Mouse (Mus musculus) heart, adult 18-20 months (tissue): ENCODE results near the gene Tenm4. TPM values are rescaled to one million over a fixed set of nuclear protein-coding genes. Genes with fewer than 3 reads are reported as not detected.
A peak's percentile ranks its signal among the peaks of the same experiment; 100 is the strongest.

Experiments used
- DNase-seq, 2 experiments: peaks; one replicate each; pipeline ENCODE4 v3.0.0; 2021 to 2022; ENCODE audit warnings: mixed read lengths in 1 of 2
- total RNA-seq, 2 experiments: library from RNA; stranded (reverse); gene quantifications; 2 replicates each; pipeline ENCODE4 v1.2.3; 2021

Gene Tenm4
- total RNA-seq, 2 experiments from 2014 or later, result 1.2 to 2.2 TPM

DNA sequence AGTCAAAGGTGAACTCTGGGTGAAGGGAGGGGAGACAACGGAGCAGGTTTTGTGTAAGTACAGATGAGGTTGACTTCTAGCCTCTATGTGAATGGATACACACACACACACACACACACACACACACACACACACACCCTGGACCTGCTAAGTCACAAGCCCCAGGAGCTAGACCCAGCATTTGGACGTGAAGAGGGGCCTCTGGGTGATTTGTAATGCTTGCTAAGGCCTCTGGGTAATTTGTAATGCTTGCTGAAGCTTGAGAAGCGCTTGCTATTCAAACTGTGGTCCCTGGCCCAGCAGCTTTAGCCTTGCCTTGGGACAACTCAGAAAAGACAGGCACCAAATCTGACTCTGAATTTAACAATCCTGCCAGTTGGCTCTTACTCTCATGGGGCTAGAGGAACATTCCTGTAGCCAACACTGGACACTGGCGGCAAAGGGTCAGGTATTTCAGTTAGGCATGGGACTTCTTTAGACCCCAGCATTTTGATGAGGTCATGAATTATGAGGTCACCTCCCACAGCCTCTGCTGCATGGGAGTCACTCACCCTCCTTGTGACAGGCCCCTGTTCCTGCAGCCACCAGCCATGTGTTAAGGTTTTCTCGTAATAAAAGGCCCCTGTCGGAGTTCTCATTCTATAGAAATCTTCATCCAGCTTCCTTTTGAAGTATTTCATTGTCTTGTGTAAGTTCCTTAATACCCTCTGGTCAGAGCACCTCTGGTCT lies 237.3 kb downstream of the Tenm4 start:
- DNase-seq, result no peak

DNA sequence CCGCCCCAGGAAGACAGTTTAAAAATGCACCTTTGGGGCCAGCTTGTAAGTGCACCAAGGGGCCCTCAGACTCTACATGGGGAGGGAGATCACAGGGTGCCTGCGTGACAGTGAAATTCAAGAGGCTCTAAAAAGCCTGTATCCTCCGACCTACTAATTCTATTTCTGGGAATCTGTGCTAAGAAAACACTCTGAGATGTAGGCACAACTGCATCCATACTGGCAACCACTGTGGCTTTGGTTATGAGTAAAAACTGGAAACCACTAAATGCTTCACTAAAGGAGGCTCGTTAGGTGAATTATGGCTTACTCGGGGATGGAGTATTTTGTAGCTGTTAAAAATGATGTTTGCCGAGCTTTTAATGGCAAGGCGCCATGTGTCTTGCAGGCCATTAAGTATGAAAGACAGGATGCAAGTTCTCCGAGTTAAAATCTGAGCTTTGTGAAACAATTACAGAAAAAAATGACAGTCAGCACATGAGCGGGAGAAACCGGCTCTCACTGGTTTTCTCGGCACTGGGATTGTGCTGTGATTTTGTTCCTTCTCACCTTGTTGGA lies 238.4 kb downstream of the Tenm4 start:
- DNase-seq, result no peak

DNA sequence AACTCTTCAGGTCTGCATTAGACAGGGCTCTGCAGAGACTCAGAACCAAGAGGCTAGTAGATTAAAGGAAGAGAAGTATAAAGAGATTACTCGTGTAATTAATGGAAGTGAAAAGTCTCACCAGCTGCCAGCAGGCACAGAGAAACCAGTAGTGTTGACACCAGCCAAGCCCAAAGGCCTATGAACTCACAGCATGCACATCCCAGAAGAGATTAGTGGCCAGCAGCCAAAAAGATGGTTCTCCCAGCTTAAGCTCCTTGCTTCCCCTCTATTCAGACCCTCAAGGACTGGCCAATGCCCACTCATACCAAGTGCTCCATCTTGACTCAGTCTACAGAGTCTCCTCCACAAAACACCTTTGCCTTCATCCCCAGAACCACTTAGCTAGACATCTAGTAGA lies 242.8 kb downstream of the Tenm4 start:
- no peak for DNase-seq

DNA sequence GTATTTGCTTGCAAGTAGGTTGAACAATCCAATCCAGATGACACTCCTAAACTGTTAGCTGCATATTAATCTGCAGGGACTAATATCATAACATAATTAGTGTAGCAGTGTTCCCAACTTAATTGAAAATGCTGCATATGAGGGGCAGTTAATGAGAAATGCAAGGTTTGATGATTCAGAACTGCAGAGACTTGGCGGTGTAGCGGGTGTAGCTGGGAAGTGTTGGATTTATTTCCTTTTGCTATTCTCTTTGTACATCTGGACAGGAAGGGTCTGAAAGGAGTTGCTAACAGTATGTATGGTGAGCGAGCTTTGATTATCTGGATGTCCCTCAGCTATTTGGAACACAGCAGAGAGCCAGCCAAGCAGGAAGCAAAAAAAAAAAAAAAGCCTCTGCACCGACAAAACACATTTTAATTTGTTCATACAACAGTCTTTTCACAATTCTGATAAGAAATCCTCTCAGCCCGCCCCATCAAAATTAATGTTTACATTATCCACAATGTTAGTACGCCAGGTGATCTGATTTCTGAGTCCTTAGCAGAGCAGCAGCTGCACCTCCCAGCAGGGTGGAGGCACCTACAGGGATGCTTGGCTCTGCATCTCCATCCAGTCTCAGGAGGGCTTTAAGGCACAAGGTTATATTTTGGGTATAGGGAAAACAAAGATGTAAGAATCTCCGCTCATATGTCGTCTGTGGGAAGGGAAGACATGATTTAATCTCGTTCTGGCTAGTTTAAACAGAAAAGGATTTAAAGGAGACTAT lies 243.4 kb downstream of the Tenm4 start:
- peak in 1 of 2 experiments; percentile 22 for DNase-seq

DNA sequence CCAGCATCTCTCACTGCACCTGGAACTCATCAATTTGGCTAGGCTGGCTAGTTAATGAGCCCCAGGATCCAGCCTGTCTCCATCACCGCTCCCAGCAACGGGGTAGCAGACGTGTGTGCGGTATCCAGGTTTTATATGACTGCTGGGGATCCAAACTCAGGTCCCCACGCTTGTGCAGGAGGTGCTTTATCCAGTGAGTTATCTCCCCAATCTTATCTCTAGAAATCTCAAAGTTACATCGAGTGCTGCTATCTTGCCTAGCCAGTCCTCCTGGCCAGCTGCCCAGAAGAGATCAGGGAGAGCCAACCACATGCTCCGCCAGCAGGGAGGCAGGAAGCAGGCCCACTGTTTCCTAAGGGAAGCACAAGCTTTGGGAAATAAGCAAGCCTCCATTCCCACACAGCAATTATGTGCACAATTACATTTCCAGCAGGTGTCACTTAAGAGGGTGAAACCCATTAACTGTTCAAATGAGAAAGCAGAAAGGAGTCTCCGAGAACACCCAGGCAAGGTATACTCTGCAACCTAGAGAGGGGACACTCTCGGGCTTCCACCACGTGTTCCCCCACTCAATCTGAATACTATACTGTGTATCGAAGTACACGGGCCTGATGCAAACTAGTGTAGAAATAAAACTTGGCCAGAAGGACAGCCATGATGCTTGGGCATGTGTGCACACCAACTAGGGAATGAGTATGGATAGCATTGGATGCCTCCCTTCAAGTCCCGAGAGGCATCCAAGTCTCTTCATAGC lies 246.4 kb downstream of the Tenm4 start:
- DNase-seq, result peak; percentile 27 to 73

DNA sequence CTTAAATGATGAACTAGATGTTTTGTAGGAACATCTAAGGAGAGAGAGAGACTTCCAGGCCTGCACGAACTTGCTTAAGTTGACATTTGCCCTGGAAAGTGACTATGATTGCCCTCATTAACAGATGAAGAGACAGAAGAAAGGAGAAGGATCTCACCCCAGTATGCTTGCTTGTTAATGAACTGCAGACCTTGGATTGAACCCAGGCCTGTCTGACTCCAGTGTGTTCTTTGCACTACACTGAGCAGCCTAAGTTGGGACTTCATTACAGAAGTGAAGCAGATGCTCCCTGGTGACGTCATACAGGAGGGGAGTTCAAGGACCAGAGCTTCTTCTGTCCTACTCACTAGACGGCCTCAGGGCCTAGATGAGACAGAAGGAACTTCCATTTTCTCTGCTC lies 247.1 kb downstream of the Tenm4 start:
- no peak for DNase-seq

DNA sequence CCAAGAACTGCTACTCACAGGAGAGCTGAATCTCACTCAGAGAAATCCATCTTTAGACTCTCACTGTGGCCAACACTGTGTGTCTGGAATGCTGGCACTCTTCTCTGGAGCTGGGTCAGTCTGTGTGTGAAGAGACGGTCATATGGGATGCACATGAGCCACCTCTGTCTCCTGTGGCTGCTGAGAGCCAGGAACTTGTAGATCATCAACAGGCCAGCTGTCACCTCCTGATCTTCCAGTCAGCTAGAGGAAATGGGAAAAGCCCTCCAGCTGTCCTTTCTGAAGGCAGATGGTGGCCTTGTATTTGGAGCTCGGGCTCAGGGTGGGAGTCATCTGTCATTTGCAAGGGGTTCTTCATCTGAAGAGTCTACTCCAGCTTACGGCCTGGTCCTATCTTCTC lies 249.0 kb downstream of the Tenm4 start:
- DNase-seq, result no peak

DNA sequence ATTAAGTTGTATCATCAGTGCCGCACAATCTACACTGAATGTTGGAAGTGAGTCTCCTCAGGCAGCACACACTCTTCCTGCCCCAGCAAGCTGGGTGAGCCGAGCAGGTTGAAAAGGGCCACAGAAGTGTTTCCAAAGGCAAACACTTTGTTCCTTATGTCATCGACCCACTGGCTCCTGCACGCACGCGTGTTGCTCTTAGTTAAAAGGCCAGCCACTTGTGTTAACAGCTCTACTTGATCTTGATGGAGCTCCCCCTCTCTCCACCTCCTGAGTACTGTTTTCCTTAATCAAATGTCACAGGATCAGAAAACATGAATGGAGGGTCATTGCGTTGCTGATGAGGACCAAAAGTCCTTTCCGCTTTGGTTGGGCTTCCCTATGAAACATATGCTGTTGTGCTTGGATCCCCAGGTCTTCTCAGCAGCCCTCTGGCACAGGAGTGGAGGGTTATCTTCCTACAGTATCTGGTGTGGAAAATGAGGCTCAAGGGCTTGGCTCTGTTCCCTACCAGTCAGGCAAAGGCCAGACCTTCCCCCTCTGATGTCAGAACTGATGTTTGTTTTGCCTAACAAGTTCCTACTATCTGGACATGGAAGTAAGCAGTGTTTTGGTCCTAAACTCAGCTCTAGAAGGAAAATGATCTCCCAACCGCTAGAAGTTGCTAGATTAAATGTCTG lies 250.0 kb downstream of the Tenm4 start:
- DNase-seq, result peak; percentile 32 to 59

DNA sequence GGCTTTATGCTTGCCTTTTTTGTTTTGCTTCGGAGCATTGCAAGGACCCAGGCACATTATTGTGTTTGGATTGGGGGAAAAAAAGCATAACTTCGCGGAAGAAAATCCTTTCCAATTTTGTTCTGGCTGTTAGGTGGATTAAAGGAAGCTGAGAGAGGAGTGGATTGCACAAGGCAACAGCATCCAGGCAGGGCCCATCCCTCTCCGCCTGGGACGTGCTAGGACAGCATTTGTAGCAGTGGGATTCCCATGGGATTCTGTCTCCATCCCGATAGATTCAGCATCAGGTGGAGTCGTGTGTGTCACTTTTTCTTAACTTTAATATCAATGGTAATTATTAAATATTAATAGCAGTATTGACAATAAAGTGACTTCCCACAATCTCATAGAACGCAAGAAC lies 255.9 kb downstream of the Tenm4 start:
- DNase-seq, result no peak

DNA sequence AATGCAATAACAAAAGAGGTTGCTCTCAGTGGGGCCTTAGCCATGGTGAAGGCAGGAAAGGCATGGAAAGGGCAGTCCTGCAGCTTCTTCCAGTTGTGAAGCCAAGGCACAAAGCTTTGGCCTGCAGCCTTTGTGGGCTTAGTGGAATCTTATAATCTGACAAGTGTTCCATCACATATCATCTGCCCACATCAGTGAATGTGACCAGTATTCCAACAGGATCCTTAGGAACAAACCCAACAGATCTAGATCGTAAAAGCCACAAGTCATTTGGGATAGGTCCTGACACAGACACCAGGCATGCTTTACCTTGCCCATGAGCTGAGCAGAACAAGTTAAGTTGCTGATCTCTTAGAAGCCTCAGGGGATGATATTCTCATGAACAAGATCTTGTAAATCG lies 262.3 kb downstream of the Tenm4 start:
- DNase-seq, result no peak

DNA sequence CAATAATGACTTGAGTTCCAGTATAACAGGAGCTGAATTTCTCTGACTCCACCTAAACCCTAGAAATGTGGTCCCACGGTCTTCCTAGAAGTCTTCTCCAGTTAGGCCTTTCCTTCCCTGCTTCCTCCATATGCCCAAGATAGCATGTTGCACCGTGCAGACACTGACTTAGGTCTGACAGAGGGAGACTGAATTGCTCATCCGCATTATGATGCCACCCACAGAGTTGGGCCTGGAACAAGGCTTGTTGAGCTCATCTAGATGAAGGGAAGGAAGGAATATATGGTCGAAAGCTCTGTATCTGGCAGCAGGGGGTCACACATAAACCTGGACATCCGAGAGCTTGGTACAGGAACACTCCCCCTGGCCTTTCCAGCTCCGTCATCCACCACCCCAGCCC lies 267.3 kb downstream of the Tenm4 start:
- no peak for DNase-seq

DNA sequence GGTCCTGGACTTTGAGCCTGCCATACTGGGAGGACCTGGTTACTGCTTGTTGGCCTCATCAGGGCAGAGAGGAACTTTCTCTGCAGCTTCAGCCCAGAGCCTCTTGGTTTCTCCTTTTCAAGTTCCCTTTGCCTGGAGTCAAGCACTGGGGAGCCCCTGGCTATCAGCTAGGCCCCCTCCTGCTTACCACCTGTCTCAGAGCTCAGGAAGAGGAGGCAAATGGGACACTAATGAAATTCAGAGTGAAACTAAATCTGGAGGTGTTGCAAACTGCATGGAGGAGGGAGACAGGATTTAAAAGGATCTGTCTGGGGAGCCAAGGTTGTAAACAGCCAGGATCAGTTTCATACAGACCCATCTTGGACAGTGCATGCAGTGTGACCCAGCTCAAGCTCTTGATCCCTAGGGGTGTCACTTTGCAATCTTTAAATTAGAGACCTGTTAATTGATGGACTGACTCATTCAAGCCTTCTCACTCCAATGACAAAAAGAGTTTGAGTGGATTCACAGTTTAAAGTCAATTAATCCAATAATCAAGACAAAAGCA lies 269.2 kb downstream of the Tenm4 start:
- DNase-seq, result no peak

DNA sequence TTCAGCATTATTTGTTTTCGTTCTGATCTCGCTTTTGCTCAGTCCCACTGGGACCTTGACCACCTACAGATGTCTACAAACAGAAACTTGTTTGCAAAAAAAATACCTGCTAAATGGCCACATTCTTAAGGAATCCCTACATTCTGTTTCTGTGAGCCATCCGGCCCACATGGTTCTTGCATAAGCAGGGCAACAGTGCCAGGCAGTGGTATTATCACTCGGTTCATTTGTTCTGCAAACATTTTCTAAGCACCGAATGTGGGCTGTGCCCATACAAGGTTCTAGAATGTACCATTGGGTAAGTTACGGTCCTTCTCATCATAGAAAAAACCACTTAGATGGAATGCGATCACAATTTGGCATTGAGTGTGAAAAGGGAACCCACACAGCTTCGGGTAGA lies 274.7 kb downstream of the Tenm4 start:
- DNase-seq, result no peak

DNA sequence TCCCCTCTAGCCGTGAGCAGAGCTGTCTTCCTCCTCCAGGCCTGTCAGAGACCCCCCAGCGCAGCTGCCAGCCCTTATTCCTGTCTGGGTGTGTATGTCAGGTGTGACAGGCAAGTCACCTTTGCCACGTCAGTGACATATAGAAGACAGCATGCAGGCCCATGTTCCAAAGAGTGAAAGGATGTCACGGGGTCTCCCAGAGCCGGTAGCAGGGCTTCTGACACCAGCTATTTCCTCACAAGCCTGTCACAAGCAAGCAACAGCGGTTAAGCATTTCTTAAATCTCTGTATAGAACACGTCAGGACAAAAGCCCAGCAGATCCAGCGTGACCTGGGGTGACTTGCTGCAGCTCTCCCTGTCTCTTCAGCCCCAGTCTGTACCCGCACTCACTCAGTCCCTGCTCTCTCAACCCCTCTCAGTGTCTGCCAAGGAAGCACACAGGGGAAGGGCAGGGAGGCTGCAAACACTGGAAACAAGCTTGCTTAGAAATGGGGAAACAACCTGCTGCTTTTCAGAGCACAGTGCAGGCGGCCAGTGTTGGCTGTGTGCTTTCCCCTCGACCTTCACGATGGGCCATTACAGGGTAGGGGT lies 276.9 kb downstream of the Tenm4 start:
- no peak for DNase-seq

DNA sequence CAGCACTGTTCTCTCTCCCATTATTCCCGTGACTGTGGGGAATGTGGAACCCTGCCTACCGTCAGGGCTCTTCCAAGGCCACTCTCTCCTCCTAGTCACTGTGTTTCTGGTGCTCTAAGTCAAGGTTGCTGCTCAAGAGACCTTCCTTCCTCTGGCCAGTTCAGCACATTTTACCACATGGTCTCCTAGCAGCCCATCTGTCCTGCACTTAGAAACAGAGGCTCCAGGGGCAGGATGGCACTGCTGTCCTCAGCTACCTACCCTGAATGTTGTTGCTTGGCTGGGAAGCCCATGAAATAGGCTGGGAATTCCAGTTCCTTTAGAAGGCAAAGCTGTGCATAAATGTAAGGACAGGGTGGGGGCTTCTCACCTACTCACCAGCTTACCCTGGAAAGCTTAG lies 284.9 kb downstream of the Tenm4 start:
- no peak for DNase-seq

DNA sequence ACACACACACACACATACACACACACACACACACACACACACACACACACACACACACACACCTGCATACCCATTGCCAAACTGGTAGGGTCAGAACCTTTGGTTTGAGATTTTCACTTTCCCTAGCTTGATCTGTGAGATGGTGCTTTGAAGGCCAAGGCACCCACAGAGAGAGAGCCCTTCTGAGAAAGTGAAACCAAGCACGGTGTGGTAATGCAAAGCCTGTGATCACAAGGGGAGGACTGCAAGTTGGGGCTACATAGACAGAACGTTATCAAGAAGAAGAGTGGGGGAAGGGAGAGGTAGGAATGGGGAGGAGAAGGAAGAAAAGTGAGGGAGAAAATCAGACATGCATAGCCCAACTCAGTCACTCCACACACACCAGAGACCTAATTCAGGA lies 285.6 kb downstream of the Tenm4 start:
- DNase-seq, result no peak

DNA sequence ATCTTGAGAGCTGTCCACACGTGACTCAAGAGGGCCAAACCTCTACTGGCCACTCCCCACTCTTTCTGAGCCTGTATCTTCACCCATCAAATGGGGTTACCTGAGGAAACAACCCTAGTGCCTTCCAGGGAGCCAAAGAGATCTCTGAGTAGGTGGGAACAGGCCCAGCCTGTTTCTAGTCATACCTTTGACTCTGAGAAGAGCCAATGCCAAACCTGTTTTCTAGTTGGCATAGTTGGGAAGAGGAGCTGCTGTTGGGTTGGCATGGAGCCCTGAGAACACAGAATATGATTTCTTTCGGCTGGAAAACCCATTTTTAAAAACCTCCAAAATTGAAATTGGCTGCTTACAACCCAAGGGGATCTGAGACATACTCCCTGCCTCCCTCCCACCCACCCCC lies 286.8 kb downstream of the Tenm4 start:
- DNase-seq, result no peak

DNA sequence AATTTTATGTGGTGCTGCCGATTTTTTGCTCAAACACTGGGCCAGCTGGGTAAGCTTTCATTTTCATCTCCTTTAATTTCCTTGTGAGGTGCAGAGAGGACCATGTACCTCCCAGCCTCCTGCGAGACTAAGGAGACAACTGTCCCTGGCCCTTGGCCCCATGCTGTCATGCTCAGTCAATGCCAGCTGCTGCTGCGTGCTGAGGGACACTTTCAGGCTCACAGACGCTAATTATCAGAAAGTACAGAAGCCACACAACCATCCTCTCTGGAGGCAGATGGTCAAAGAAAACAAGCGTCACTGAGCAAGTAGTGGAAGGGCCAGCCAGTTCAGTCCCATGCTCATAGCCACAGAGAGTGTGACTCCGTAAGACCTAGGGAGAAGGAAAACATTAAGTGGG lies 287.9 kb downstream of the Tenm4 start:
- no peak for DNase-seq

DNA sequence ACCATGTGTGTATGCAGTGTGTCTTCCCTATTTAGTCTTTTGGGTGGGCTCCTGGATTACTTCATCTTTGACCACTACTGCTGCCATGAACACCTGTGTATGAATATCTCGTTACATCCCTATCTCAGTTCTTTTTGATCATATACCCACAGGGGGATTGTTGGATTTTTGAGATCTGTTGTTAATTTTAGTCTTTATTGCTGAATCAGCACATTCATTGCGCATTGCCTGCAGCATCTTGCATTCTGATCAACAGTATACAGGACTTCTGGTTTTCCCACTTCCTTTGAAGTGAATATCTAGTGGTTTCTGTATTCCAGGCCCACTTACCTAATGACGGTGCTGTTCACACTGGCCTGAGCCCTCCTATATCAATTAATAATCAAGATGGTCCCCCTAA lies 295.7 kb downstream of the Tenm4 start:
- no peak for DNase-seq

DNA sequence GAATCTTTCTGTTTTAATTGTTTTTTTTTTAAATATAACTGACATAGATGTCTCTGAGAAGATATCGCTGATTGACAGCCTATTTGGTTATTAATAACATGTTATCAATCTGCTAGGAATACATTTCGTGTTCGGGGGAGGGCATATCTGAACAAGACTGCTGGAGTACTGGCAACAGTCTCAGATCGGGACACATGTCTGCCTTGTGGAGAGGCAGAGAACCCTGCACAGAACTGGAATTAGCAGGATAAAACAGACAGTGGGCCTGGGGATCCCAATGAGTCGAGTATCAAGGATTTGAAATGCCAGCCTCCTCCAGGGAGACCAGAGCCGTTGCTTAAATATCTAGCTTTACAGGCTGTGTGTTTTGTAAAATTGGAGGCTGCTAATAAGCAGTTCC lies 299.8 kb downstream of the Tenm4 start:
- DNase-seq, result no peak

DNA sequence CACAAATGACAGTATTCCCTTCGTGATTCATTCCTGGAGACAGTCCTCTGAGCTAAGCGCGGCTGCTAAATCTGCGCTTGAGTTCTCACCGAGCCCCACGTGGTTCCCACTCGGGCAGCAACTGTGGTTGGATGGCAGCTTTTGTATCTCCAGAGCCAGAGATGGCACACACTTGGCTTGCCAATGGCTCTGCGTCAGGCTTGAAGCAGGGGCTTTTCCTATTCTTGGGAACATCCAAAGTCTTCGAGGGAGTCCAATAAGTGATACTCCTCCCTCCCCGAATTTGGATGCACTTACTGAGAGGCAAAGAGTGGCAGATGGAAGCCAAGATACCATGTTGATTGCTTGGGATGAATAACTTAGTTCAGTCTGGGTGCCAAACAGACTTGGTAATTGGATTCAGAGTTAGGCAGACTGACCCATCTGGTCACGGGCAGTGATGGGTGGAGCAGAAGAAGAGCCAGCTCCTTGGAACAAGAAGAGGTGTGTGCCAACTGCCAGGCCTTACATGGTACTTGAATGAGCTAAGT lies 303.6 kb downstream of the Tenm4 start:
- no peak for DNase-seq
